Mouse (Mus musculus) megakaryocyte, embryonic 14.5 days (primary cell): ENCODE measurements around the gene Fam172a. TPM values are rescaled to one million over a fixed set of nuclear protein-coding genes. Genes with fewer than 3 reads are reported as not detected.

Experiments
- H3K27me3 ChIP-seq: replicated peaks from 2 replicates; pipeline ENCODE3; 2012; ENCODE audit warnings: inconsistent platforms
- H3K36me3 ChIP-seq: replicated peaks from 2 replicates; pipeline ENCODE3; 2012; ENCODE audit warnings: low read length, inconsistent platforms, mixed read lengths
- H3K4me1 ChIP-seq: 2 replicates; pipeline ENCODE4 v1.6.1; 2012; ENCODE audit warnings: inconsistent platforms
- H3K4me3 ChIP-seq: replicated peaks from 2 replicates; pipeline ENCODE3; 2012; ENCODE audit warnings: moderate library complexity, mild to moderate bottlenecking, inconsistent platforms
- H3K9me3 ChIP-seq: 2 replicates; pipeline ENCODE4 v1.6.1; 2012; ENCODE audit warnings: inconsistent platforms
- FLI1 ChIP-seq: IDR thresholded peaks from 2 replicates; pipeline ENCODE4 v1.6.1; 2012; ENCODE audit warnings: low read length, inconsistent platforms, mixed read lengths
- GATA1 ChIP-seq: IDR thresholded peaks from 3 replicates; pipeline ENCODE4 v1.6.1; 2012; ENCODE audit warnings: mixed read lengths, low read length, inconsistent platforms, borderline replicate concordance
- polyA plus RNA-seq: library from polyadenylated mRNA; stranded (reverse); fragments of >175 nt; gene quantifications from 2 replicates; pipeline ENCODE4 v1.2.3, GENCODE M21; 2012; ENCODE audit warnings: low replicate concordance; ENCODE audit not compliant: insufficient read depth

The Fam172a gene
- polyA plus RNA-seq, 1 experiment = 14.5 TPM

DNA sequence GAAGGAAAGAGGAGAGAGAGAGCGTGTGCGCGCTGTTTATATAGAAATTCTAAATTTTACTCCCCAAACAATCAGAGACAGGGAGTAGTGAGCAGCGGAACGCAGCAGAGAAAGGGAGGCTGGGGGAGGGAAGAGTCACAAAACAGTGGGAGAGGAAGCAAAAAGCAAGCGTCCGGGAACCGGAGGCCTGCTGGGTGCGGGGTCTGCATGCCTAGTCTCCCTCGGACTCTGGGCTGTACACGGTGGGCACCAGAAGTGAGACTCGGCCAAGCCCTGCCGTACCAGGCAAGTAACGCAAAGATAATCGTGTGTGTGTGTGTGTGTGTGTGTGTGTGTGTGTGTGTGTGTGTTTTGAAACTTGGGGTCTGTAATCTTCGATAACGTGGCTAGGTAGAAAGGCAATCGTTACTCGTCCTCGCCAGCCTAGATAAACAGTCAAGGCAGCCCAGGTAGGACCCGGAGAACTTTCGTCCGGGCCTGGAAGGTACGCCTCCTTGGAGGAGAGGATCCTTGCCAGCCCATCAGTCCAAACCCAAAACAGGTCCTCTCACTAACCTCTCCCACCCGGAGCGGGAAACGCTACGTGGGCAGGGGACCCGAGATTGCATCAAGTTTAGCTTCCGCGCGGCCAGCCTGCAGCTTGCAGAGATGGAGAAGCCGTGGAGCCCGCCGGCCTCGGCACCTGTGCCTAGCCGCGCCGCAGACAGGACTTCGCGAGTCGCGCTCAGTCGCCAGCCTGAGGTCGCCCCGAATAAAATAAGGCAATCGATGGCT, 500.9 kb downstream of the Fam172a start:
- peaks cover 88% of the 10 kb centered on the region for H3K27me3 ChIP-seq
- H3K36me3 ChIP-seq = no peaks in the 10 kb centered on the region
- peak overlapping the region; percentile 78 for H3K4me3 ChIP-seq
- H3K4me1 ChIP-seq = peaks cover 52% of the 10 kb centered on the region
- H3K9me3 ChIP-seq = no peaks in the 10 kb centered on the region
- no peak for TF ChIP-seq FLI1

DNA sequence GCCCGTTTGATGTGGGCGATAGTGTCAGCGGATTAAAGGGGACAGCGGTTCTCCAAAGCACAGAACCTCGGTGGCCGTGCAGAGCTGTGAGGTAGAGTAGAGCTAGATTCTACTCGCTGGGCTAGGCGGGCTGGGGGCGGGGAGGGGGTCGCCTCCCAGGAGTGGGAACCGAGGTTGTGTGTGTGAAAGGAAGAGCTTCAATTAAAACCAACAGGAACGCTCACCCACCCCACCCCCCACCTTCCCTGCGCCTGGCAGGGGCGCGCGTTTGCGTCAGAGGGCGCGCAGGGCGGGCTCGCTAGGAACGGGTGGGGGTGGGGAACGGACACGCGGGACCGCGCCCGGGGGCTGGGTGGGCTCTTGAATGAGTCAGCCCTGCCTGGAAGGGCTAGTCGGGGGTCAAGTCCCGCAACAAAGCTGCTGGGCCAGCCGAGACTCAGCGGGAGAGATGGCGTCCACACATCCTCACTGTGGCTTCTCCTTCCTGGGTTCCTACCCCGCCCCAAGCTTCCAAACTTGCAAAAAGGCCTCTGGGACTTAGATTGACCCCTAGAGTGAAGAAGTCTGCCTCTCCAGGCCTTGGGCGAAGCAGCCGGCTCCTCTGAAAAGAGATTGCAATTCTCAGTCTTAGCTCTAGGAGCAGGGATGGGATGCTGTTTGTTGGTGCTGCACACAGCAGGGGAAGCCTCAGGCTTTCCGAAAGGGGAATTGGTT, 501.7 kb downstream of the Fam172a start:
- H3K27me3 ChIP-seq = peaks cover 88% of the 10 kb centered on the region
- H3K4me1 ChIP-seq = peaks cover 45% of the 10 kb centered on the region
- H3K4me3 ChIP-seq = peak overlapping the region; percentile 78
- no peak for TF ChIP-seq GATA1
- no peak for TF ChIP-seq FLI1
- no peaks in the 10 kb centered on the region for H3K36me3 ChIP-seq
- H3K9me3 ChIP-seq = no peaks in the 10 kb centered on the region

DNA sequence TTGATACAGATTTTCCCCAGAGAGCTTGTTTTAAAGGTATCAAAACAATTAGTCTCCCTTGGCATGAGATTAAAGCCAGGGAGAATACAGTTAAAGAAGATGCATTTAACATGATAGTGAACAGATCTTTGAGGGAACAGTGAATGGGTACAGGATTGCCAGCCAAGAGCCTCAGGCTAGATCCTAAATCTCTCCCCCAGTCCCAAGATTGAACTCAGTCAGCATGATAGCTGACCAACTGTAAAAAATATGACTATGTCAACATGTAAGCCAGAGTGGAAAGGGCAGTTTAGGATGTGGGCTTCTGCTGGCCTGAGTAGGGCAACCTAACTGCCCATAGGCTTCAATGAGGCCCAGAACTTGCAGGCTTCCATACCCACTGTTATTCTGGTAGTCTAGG, 503.6 kb downstream of the Fam172a start:
- Histone ChIP-seq H3K4me1 (peaks cover 49% of the 10 kb centered on the region), H3K36me3 (no peaks in the 10 kb centered on the region), H3K27me3 (peaks cover 93% of the 10 kb centered on the region), H3K9me3 (peaks cover 2% of the 10 kb centered on the region; the same call in 1 of the 2 replicates), H3K4me3 (no peak overlapping the region)
- TF ChIP-seq FLI1 (no peak), GATA1 (no peak)

DNA sequence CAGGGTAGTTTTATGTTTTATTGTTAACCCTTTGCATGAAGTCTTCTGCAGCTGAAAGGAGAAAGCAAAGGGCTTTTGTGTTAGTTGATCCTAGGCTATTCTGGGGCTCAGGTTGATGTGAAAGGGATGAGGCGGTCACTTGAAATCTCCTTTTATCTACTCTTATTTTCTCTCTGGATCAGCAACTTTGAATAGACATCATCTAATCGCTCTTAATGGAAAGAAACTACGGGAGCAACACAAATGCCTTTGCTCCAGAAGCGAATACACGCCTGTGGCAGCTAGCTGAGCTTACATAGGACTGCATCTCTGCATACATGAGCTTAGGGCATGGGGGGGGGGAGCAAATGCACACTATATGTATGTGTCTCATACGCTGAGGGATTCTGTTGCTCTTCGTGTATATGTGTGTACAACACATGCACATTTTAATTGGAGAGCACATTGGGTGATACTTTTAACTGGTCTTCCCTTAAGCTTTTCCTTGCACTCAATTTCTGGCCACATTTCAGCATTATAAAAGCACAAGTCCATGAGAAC, 505.1 kb downstream of the Fam172a start:
- Histone ChIP-seq H3K36me3 (no peaks in the 10 kb centered on the region), H3K4me1 (peaks cover 43% of the 10 kb centered on the region), H3K9me3 (peaks cover 17% of the 10 kb centered on the region), H3K4me3 (peak overlapping the region; percentile 62), H3K27me3 (peaks cover 96% of the 10 kb centered on the region)
- TF ChIP-seq FLI1 (no peak), GATA1 (no peak)

DNA sequence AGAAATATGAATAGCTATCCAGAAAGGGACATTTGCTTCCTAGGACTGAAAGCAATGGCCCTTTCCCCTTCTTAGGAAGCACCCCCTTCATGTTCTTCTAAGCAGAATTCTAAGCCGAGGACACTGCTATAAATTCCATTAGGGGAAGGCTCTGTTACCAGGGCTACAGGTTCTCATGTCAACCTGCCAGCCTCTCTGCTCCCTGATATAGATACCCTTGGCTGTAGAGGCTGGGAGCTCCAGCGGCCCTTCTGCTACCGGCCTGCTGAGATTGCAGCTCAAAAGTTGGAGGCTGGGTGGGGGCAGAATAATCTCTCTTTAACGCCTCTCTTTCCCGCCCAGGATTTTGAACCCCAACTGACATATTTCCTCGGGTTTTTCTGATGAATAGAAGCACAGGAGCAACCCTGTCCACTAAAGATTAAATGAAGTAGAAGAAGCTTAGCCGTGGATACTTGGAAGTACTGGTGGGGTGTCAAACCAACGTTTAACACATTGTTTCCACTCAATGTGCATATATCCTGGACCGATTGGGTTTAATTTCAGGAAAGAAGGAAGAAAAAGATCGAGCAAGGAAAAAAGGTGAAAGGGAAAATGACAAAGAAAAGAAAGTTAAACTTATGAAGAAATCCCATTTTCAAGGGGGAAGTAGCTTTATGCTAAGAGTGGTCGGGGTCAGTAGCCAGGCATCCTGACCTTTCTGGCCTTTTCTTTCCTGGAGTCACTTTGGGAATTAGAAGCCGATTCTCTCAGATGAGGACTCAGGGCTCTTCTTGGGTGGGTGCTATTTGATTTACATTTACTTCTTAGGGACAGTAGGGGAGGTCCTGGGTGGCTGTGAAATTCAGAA, 506.2 kb downstream of the Fam172a start:
- Histone ChIP-seq H3K36me3 (no peaks in the 10 kb centered on the region), H3K4me1 (peaks cover 37% of the 10 kb centered on the region), H3K27me3 (peaks cover 97% of the 10 kb centered on the region), H3K9me3 (peaks cover 22% of the 10 kb centered on the region), H3K4me3 (no peak overlapping the region)
- TF ChIP-seq GATA1 (no peak), FLI1 (no peak)

DNA sequence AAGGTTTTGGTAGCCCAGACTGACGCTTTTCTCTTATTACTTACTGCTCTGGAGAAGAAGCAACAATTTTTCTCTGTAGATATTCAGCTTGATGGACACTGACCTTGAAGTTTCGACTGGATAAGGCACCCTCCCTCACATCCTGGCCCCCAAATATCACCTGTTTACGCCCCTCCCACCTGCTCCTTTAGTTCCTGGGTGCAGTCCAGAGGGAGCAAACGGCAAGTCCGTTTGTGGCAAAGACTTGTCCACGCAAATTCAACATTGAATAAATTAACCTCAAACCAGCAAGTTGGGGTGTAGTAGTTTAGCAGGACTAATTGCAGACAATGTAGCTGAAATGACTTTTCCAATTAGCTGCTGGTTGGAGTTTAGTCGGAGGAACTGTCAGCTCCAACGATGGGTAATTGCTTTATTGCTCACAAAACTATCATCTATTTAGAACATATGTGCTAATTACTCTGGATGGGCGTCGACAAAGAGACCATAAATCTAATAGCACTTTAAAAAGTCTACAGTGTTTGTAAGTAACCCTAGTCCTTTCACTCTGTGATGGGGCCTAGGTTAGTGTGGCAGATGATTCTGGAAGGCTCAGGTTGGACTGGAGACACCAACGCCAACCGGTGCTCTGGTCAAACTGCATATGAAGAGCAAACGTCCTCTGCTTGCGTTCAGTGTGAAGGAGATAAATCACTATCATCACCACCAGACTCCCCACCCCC, 507.0 kb downstream of the Fam172a start:
- H3K27me3 ChIP-seq = peaks cover 97% of the 10 kb centered on the region

DNA sequence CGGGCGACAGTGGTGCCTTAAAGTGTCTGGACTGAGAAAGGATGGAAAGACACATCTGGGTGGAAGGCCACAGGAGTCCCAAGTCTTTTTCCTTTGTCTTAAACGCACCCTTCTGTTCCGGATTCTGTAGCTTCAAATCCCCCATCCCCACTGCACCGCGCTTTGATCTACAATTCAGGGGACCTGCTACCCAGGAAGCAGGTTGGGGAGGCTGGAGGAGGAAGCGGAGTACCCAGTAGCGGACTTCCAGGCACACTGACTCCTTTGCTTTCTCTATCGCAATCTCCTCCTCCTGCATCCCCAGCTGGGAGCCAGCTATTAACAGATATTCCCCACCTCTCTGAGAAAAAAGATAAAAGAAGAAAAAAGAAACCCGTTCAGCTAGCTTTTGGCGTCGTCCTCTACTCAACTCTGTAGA, 507.8 kb downstream of the Fam172a start:
- Histone ChIP-seq H3K27me3 (peaks cover 91% of the 10 kb centered on the region), H3K36me3 (no peaks in the 10 kb centered on the region), H3K9me3 (peaks cover 22% of the 10 kb centered on the region), H3K4me3 (peak overlapping the region; percentile 82), H3K4me1 (peaks cover 27% of the 10 kb centered on the region)
- no peak for TF ChIP-seq FLI1

More for the DNA sequence above, 507.0 kb downstream of the Fam172a start:
- TF ChIP-seq FLI1 = no peak
- TF ChIP-seq GATA1 = no peak
- Histone ChIP-seq H3K4me3 (no peak overlapping the region), H3K36me3 (no peaks in the 10 kb centered on the region), H3K4me1 (peaks cover 29% of the 10 kb centered on the region), H3K9me3 (peaks cover 22% of the 10 kb centered on the region)

DNA sequence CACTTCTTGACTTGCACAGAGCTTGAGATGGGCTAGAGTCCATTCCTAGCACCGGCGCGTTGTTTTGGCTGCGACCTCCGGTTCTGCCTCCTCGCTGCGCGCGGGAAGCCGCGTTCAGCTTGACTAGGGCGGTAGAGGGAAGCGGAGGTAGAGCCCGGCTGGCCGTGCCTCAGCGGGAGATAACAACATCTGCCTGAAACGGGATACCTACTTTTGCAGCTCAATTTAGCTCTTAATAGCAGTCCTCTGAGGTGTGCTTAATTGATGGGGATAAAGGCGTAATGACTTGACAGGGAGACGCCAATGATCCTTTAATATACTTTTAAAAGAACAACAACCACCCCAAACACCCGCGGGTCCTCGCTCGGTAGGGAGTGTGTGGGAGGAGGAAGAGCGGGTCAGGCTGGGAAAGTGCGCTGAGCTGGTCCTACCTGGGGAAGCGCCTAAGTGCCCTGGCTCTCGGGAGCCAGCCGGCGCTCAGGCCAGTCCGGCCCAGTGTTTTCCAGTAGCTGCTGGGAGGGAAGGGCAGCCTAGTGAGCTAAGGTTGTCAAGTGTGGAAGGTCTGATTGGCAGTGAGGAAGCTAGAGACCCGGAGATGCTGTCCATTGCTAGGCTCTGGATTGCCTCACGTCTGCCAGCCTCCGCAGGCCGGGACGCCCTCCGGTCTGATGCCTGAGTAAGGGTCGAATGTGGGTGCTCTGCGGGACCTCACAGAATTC, 508.4 kb downstream of the Fam172a start:
- H3K4me3 ChIP-seq = peak overlapping the region; percentile 82
- no peaks in the 10 kb centered on the region for H3K36me3 ChIP-seq
- H3K4me1 ChIP-seq = peaks cover 27% of the 10 kb centered on the region
- H3K9me3 ChIP-seq = peaks cover 22% of the 10 kb centered on the region
- TF ChIP-seq GATA1 (no peak), FLI1 (no peak)
- peaks cover 85% of the 10 kb centered on the region for H3K27me3 ChIP-seq

DNA sequence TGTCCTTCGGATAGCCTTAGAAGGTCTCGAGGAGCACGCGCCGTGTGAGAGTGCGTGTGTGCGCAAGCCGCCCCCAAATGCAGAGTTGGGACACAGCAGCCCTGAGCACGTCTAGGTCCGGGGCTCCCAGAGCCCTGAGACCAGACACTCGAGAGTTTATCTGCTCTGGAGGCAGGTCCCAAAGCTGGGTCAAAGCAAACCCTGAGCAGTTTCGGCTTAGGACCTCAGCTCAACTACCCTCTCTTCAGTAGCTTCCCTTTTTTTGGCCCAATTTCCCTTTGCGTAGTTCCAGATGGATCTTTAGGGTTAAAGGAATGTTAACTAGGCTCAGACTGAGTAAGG, 508.9 kb downstream of the Fam172a start:
- Histone ChIP-seq H3K4me3 (no peak overlapping the region), H3K4me1 (peaks cover 27% of the 10 kb centered on the region), H3K36me3 (no peaks in the 10 kb centered on the region), H3K9me3 (peaks cover 22% of the 10 kb centered on the region), H3K27me3 (peaks cover 80% of the 10 kb centered on the region)
- TF ChIP-seq GATA1 (no peak), FLI1 (no peak)
